Mouse (Mus musculus): ENCODE measurements around the gene Tdp2. TPM values are rescaled to one million over a fixed set of nuclear protein-coding genes. Genes with fewer than 3 reads are reported as not detected.

Tdp2 gene
- 22.0 and 28.7 TPM in 2 replicates for polyA plus RNA-seq (2012; rRNA removed)

DNA sequence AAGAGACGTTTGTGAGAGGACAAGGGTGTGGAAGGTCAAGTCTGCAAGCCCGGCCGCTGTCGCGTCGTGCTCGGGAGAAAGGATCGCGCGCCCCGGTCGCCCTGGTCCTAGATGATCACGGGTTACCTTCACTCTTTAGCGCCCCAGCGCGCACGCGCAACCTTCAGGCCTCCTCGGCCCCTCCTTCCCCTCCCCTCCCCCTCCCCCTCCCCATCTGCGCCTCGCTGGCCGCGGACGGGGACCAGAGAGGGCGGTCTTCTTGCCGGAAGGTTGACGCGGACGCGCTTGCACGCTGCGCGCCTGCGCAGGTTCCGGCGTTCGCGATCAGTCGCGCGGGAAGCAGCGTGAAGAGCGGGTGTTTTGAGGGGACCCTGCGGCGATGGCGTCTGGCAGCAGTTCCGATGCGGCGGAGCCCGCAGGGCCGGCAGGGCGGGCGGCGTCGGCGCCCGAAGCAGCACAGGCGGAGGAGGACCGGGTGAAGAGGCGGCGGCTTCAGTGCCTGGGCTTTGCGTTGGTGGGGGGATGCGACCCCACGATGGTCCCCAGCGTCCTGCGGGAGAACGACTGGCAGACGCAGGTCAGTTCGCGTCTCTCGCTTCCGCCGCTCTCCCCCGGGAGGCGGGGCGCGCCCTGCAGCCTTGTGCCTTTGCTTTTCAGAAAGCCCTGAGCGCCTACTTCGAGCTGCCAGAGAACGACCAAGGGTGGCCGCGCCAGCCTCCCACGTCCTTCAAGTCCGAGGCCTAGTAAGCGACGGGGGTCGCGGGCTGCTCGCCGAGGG, at the start of gene Tdp2, which contains the start of gene Acot13:
TSS of gene Tdp2 (plus strand) at position 327 of the 778 bp plus-strand sequence.
TSS of gene Acot13 (minus strand) at position 188 of the 778 bp plus-strand sequence.
- DNase-seq (ENCODE audit: low spot score), result peak; percentile 82

DNA sequence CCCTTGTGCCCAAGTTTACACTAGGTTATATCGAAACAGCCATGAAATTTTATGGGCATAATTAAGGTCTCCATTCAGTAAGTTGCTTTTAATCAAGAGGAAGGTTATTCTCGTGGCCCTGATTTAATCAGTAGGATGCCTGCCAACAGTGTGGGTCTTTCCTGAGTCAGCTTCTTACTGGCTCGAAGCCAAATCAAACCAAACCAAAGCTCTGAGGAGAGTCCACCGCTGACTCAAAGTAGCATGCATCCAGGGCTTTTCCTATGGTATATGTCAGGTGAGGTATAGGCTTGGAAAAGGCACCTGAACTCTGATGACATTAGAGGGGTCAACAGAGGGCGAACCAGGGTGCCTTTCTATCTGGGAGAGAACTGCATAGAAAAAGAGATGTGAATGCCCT, 49.6 kb upstream of the Tdp2 start:
- DNase-seq (ENCODE audit: low spot score), result no peak

DNA sequence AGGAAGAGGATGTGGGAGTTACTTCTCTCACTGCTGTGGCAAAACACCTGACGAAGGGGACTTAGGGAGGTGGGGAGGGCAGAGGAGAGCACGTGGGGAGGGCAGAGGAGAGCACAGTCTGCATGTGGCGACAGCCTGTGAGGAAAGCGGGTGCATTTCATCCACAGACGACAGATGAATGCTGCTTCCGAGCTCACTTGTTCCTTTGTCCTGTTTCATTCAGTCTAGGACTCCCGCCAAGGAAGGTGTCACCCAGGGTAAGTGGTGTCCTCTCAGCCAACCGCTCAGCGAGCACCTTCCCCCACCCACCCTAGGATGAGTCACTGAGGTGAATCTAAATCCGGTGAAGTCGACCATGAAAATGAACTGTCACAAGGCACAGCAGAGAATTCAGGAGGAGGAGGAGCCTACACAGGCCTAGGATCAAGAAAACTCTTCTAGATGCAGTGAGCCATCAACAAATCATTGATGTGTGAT, 45.4 kb upstream of the Tdp2 start:
- DNase-seq (ENCODE audit: low spot score), result no peak

DNA sequence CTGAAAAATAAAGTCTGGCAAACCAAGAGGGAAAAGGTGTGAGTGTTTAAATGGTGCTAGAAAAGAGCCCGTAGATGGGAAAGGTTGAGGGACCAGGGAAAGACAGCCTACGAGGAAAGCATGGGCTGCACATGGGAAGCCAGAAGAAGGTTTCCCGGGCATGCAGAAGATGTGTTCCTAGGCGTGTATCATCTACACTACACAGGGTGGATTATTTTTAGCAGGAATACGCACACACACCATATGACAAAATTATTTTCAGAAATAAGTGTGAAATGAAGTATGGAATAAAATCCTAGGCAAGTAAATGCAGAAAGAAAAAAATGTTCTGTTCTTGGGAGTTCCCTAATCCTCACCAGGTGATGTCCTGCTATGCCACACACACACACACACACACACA, 44.0 kb upstream of the Tdp2 start:
- no peak for DNase-seq (ENCODE audit: low spot score)

DNA sequence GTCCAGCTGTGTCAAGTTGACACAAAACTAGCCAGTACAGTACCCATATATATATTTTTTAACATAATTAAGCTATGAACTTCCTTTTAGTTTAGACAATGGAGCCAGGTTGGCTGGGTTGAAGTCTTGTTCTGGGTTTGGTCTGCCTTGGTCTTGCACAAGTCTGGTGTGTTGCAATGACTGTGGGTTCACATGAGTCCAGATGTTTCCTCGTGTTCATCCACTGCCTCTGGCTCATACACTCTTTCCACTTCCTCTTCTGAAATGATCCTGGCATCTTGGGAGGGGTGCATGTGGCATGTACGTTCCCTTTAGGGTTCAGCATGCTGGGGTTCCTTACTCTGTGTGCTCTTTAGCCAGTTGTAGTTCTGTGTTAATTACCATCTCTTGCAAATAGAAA, 40.1 kb upstream of the Tdp2 start:
- no peak for DNase-seq (ENCODE audit: low spot score)

DNA sequence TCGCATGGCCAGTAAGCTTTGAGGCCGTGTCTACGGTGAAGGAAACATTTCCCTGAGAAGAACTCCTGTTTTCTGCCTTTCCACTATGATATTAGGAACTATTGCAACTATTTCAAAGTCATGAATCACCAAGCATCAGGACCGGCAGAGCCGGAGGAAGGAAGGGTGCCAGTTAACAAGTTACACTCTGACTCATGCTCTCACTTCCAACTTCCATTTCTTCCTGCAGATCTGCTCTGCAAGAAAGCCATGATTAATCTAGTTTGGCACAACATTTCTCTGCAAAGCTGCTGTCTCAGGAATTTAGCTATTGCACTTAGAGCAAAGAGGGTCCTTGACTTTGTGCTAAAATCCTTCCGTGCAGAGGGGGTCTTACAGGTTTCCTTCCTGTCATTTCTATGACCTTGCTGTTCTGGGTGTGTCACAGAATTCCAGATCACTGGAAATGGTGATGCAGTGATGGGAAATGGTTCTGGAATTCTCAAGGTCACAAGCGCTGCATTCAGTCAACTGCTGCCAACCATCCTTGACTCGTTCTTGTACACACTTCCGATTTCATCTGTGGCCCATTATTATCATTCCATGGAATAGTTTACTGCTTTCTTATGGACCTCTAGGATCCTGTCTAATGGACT, 39.0 kb upstream of the Tdp2 start:
- DNase-seq (ENCODE audit: low spot score), result no peak

DNA sequence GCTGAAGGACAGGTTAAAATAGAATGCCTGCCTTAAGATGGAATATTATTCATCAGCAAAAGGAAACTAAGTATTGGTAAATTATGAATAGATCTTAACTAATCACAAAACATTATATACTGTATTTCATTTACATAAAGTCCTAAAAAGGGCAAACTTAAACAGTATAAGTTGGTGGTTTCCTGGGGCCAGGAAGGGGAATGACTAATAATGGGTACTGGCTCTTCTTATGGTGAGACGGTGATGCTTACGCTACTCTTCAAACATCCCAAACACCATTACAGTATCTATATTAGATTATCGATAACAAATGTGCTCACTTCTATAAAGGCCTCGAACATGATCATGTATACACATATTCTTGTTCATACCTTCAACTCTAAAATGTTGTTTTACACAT, 32.8 kb upstream of the Tdp2 start:
- no peak for DNase-seq (ENCODE audit: low spot score)

DNA sequence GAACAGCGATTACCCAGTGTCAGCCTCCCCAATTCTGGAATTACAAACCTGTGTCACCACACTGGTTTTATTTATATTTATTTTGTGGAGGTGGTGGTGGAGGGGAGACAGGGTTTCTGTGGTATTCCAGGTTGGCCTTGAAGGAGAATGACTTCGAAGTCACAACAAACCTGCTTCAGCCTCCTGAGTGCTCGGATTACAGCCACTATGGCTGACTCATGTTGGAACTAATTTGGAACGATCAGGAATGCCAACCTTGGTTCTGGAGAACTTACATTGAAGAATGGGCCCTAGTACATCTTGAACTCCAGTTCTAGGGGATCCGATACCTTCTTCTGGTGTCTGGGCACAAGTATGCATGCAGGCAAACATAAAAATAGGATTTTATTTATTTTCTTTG, 32.1 kb upstream of the Tdp2 start:
- no peak for DNase-seq (ENCODE audit: low spot score)

DNA sequence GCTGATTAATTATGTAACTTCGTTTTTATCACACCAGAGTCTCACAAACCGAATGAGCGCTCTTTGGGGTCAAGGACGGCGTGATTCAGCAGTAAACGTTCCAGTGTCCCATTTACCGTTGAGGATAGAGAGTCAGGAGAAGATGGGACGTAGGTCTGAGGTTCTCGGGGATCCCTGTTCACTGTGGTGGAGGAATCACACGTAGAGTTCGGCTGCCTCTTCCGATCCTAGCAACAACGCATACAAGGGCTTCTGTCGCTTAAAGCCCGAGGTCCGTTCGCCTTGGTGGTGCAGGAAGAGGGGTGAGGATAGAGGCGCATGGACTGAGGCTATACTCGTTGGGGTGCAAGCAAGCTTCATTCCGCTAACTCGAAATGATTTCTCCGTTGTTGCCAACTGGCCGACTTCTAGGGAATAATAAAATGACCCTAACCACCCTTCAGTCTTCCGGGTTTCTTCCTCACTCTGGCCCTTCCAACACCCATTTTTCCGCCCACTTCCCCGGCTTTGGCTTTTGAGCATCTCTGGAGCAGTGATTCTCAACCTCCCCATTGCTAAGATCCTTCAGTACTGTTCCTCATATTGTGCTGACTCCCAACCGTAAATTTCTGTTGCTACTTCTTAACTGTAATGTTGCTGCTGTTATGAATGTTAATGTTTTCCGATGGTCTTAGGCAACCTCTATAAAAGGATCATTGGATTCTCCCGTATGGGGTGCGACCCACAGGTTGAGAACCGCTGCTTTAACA, 31.4 kb upstream of the Tdp2 start:
- peak; percentile 44 for DNase-seq (ENCODE audit: low spot score)

DNA sequence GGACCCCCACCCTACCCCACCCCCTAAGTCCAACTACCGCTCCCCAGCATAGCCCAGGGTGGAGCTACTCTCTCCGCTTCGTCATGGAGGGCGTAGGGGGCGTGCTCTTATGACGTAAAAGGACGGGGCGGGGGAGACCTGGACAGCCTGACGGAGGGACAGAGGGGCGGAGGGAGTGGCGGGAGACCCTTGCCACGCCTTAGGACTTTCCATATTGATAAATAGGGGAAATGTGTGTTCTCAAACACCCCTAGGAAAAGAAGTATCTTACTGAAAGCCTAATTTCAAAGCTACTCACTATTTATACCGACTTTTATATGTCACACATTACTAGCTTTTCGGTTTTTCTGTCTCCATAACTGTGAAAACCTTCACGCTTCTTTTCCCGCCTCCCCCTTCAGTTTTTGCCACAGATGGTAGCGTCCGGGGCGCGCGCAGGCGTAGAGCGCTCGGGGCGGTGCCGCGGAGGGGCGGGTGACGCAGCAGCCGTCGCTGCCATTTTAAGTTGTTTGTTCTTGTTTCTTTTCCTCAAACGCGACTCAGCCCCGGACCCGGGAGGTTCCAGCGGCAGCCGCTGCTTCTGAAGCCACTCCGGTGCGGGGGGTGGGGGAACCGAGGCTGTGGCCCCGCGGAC, 30.7 kb upstream of the Tdp2 start:
- peak; percentile 97 for DNase-seq (ENCODE audit: low spot score)

DNA sequence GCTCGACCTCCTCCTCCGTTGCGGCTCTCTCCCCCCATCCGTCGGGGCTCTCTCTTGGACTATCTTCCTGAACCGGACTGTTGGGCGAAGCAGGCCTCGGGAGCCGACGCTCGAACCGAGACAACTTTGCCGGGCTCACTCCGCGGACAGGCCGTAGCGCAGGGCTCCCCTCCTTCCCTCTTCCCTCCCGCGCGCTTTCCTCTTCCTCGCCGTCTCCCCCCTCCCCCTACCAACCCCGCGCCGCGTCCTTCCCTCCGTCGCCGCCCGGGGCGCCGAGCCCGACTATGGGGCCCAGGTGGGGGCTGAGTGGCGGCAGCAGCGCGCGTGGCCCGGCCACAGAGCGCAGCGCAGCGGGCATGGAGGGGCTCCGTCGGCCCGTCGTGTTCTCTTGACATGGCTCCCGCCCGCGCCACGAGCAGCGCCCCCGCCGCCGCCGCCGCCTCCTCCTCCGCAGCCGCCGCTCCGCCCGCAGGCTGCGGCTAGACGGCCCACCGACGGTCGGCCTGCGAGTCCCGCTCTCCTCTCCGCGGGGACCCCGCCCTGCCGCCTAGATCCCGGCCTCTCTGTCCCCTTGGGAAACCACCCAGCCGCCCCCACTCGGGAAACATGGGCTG, 30.1 kb upstream of the Tdp2 start, which contains the start of gene BC005537:
TSS of gene BC005537 (plus strand) at position 350 of the 614 bp plus-strand sequence.
- DNase-seq (ENCODE audit: low spot score), result peak; percentile 65

DNA sequence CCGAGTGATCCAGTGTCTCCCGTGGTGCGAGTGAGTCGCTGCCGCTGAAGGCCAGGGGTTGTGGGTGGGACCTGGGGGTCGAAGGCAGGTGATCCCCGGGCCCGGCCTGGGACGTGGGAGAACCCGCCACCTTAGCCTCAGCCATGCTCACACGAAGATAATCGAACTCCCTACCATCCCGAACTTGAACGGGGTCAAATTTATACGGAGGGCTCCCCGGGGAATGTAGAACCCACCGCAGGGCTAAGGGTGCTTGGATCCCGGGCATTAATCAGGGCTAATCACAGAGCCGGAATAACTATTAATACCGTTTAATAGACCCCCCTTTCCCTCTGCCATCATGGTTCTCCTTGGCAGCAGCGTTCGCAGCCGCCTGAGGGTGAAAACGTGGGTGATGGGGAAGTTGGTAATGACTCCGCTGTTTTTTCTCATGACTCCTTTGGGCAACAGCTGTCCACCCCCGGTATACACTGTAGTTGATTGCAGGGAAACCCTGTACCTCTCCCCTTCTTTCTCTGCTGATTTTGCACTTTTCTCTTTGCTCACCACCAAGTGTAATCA, 29.3 kb upstream of the Tdp2 start:
- DNase-seq (ENCODE audit: low spot score), result no peak

DNA sequence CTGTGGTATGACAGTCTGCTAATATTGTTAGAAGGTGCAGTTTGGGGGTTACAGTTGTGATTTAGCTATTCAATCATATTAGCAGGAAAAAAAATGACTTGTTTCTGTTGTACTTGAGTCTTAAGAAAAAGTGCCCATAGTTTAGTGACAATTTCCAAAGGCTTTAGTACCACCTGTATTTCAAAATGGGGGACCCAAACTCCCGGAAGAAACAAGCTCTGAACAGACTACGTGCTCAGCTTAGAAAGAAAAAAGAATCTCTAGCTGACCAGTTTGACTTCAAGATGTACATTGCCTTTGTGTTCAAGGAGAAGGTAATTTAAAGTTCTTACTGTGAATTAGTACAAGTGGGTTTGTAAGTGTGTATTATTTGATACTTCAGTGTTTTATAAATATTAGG, 28.3 kb upstream of the Tdp2 start:
- no peak for DNase-seq (ENCODE audit: low spot score)

DNA sequence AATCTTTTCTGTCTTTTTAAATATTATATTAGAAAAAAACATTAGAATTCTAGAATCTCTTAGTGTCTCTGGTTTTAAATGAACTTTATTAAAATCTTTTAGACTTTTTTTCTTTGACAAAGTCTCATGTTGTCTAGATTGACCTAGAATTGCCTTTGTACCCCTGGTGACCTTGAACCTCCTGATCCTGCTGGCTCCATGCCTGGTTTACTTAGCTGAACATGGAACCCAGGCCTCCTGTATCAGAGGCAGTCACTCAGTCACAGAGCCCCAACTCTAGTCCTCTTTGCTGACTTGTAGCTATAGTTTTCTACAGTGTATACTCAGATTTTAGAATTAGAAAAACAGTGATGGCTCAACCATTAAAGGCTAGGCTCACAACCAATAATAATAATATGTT, 25.4 kb upstream of the Tdp2 start:
- DNase-seq (ENCODE audit: low spot score), result no peak

DNA sequence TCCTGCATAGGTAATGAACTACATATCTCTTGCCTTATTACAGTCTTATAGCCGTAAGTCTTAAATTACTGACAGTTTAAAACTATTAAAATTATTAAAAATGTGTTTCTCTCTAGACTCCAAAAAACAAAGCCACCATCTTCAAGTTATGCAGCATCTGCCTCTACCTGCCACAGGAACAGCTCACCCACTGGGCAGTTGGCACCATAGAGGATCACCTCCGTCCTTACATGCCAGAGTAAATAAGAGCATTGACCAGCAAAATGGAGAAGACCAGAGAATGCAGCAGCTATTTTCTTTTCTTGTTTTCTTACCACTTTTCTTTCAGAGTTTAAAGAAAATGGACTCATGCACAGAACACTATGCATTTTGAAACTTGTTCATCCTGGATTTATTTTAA, 19.0 kb upstream of the Tdp2 start:
- no peak for DNase-seq (ENCODE audit: low spot score)

DNA sequence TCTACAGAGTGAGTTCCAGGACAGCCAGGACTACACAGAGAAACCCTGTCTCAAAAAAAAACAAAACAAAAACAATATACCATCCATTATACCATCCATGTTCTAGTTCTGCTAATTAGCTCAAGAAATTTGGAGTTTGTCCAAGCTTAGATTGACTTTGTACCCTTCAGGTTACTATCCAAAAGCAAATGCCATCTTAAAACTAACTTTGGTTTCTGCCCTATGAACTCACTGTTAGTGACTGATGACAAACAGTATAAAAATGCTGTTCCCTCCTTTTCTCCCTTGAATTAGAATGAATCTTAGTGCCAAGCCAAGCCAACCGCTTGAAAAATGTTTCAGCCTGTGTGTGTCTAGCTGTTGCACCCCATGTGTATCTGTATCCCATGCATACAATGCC, 16.9 kb upstream of the Tdp2 start:
- no peak for DNase-seq (ENCODE audit: low spot score)

DNA sequence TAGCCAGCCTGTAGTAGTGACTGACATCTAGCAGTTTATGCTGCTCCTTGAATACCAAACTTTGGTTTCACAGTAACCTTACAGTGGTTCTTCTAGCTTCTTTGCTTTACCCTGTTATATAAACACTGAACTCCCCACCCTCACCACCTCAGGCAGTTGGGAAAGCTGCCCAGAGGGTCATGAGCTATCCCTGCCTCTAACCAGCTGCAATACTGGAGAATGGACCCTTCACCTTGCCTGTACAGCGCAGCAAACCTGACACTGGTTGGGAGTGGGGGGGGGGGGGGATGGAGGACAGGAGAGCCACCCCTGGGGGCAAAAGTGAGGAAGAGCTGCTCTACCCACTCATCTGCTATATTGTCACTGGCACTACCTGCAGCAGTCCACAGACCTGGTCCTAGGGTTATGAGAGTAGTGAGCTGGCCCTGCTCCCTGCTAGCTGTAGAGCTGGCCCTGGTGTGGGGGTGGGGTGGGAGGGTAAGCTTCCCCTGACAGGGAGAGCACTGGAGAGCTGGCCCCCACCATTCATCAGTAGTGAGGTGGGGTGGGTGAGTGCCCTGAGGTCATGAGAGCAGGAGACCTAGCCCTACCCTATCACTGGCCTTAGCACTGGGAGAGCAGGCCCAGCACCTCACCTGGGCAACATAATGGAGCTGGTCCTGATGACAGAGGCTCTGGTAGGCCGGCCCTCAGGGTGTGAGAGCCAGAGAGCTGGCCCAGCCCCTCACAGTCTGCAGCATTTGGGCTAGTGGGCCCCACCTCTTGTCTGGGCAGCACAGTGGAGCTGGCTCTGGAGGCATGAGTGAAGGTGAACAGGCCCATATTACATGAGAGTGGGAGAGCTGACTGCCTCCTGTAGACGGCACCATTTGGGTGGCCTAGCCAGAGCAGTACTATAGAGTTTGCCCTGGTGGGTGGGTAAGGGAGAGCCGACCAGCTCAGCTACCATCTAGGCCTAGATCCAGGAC, 15.1 kb upstream of the Tdp2 start:
- no peak for DNase-seq (ENCODE audit: low spot score)

DNA sequence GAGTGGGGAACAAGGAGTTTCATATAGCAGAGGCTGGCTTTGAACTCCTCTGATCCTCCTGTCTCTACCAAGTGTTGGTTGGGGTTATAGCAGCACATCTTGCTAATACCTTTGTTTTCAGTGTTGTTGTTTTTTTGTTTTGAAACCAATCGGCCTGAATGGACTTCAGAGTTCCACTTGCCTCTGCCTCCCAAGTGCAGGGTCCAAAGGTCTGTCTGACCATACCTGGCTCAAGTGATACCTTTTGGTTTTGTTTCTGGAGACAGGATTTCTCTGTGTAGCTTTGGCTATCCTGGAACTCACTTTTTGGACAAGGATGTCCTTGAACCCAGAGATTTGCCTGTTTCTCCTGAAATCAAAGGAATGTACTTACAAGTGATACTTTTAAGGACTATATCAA, 11.5 kb upstream of the Tdp2 start:
- DNase-seq (ENCODE audit: low spot score), result no peak

DNA sequence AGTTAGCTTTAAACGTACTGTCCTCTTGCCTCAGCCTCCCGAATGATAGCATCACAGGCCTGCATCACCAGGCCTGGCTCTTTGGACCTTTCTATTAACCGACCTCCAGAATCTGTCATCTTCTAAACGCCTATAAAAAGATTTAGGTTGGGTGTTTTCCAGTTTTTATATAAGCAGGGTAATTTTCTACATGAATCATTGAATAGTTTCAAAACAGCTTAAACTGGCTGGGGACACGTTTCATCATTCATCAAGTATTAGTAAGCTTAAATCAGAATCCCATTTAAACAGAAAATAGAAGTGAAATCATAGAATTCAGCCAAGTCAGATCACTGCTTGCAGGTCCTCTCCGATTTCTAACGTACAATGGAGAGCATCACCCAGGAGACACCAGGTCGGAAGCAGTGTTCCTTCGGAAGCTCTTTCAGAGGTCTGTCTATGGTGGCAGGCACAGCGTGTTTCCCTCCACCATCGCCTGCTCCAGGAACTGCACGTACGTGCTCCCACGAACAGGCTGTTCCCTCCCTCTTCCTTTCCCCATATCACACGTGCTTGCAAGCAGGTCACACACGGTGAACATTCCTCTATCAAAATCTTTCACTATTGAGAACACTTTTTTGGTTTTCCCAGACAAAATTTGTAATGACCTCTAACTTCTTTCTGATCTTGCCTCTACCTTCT, 8.7 kb upstream of the Tdp2 start:
- no peak for DNase-seq (ENCODE audit: low spot score)
